Mouse (Mus musculus) C3H10T1/2 (cell line): ENCODE measurements around the gene Irak1. TPM values are rescaled to one million over a fixed set of nuclear protein-coding genes. Genes with fewer than 3 reads are reported as not detected.

Experiments used
- polyA plus RNA-seq, 2 experiments: library from polyadenylated mRNA; unstranded; fragments of >200 nt; fragmentation: generic; extraction: Trizol; gene quantifications; one replicate each; pipeline ENCODE4 v1.2.1; 2012; ENCODE audit warnings: missing spikeins in 2 of 2

Irak1 gene
- 10 to 100 TPM; 18.9 to 33.1 TPM for polyA plus RNA-seq

DNA sequence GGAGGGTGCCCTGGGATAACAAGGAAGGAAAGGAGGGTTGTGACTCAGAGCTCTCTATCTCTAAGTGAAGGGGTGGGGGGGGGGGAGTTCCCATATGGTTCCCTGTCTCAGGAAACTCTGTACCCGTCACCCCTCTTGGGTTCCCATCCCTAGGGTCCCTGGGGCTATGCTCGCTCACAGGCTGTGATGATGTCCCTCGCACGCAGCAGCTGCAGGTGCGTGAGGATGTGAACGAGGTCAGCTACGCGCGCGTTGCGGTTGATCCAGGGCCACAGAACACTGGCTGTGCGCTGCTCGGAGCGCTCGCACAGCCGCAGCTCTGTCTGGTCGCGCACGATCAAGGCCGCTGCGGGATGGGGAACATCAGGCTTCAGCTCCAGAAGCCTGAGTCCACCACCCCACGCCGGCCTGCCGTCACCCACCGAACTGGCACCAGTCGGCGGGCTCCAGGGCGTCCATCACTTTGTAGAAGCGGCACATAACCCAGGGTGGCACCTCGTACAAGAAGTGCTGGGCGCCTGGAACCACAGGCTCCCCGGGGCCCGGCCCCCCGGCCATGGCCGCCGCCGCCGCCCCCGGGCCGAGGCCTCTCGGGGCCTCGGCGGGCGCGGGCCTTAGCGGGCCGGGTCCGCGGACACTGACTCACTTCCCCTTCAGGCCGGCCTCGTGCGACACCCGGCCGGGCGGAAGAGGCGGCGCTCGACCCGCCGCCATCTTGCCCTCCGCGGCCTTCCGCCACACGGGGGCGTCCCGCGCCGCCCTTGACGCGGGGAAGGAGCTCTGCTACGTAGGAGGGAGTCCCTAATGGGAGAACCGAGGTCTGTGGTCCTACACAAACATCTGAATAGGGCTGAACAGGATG, at the start of gene Irak1:
TSS of gene Irak1 (minus strand) at position 731 of the 862 bp plus-strand sequence.

DNA sequence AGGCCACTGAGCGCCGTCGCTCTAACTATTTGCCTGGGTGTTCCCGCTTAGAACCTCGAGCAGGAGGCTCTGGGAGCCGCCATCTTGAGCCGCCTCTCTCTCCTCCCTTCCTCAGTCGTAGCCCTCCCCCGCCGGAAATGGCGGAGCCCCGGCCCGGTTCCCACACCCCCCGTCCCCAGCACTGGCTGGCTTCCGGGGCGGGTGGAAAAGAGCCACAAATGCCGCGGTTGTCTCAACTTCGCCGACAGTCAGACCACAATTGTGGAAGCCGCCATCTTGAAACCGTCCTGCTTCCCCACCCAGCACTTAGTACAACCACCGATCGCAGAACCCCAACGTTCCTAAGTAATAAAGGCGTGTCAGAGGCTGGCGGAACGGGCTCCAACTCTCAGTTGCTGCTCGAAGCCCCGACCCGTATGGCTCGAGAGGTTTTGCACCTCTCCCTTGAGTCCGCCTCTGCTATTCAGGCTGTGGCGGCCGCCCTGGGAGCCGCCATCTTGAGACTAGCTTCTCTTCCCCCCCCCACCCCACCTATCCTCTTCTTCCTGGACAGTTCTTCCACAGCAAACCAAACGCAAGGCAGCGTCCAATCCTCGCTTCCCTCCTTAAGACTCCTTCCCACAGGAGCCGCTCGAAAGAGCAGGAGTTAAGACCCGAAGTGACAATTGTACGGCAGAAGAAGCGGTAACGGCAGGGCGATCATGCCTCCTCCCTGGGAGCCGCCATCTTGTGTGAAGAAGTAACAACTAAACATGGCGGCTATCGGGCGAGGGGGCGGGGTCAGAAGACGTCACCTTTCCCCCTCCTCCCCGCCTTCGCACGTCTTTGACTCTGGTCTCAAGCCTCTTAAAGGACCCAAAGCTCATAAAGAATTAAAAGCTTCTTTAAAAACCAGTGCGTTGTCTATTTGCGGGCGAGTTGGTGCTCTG, 57.2 kb downstream of the Irak1 start, which contains the start of gene Hcfc1:
TSS of gene Hcfc1 (minus strand) at position 110 of the 929 bp plus-strand sequence.

Other genes starting within 250 kb of the Irak1 start
- under 1 TPM; 0.05 TPM for gene Srpk3, start 249.5 kb downstream of the Irak1 start, polyA plus RNA-seq
- gene Idh3g, start 237.0 kb downstream of the Irak1 start, polyA plus RNA-seq, result 100 to 1,000 TPM; 163 to 221 TPM
- gene Ssr4, start 236.9 kb downstream of the Irak1 start, polyA plus RNA-seq, result 100 to 1,000 TPM; 325 to 480 TPM
- 10 to 100 TPM in 1 of 2 experiments, 1 to 10 TPM in 1; 6.4 to 20.0 TPM for gene Pdzd4, start 198.9 kb downstream of the Irak1 start, polyA plus RNA-seq
- gene Avpr2, start 131.8 kb downstream of the Irak1 start, polyA plus RNA-seq, result under 1 TPM in 1 of 2 experiments, not detected in 1; 0.04 TPM
- gene L1cam, start 127.8 kb downstream of the Irak1 start, polyA plus RNA-seq, result 1 to 10 TPM in 1 of 2 experiments, under 1 TPM in 1; 0.99 to 3.3 TPM
- under 1 TPM; 0.06 to 0.70 TPM for gene Arhgap4, start 102.0 kb downstream of the Irak1 start, polyA plus RNA-seq
- 100 to 1,000 TPM; 112 to 318 TPM for gene Naa10, start 102.0 kb downstream of the Irak1 start, polyA plus RNA-seq
- 100 to 1,000 TPM in 1 of 2 experiments, 10 to 100 TPM in 1; 72.0 to 105 TPM for gene Renbp, start 93.1 kb downstream of the Irak1 start, polyA plus RNA-seq
- gene Hcfc1, start 57.6 kb downstream of the Irak1 start, polyA plus RNA-seq, result 10 to 100 TPM; 20.7 to 43.7 TPM
- under 1 TPM; 0.05 to 0.50 TPM for gene Opn1mw, start 103.5 kb upstream of the Irak1 start, polyA plus RNA-seq
- 1 to 10 TPM; 6.4 to 8.6 TPM for gene Mecp2, start 111.4 kb upstream of the Irak1 start, polyA plus RNA-seq
- gene Tex28, start 143.9 kb upstream of the Irak1 start, polyA plus RNA-seq, result not detected
- gene Tktl1, start 153.3 kb upstream of the Irak1 start, polyA plus RNA-seq, result not detected
- 100 to 1,000 TPM; 461 to 590 TPM for gene Flna, start 225.9 kb upstream of the Irak1 start, polyA plus RNA-seq
- 100 to 1,000 TPM; 110 to 114 TPM for gene Emd, start 230.8 kb upstream of the Irak1 start, polyA plus RNA-seq
- 1,000 to 10,000 TPM; 3,936 to 5,898 TPM for gene Rpl10, start 246.9 kb upstream of the Irak1 start, polyA plus RNA-seq